Mouse (Mus musculus) adrenal gland, postnatal 25 days (tissue): ENCODE results near the gene Klhdc8b. TPM values are rescaled to one million over a fixed set of nuclear protein-coding genes. Genes with fewer than 3 reads are reported as not detected.

ENCODE experiments used
- DNase-seq: peaks from one replicate; pipeline ENCODE4 v3.0.0; 2021; ENCODE audit warnings: mixed read lengths
- total RNA-seq: library from RNA; stranded (reverse); gene quantifications from 2 replicates; pipeline ENCODE4 v1.2.3, GENCODE M21; 2021

Gene Klhdc8b
- total RNA-seq, 1 experiment from 2014 or later: 38.8 TPM

- no peak for DNase-seq
These were observed 9.7 kb downstream of the Klhdc8b start for GRCm38 (mm10) chr9:108451519-108452160.

GRCm38 (mm10) chr9:108451170-108451493, 10.2 kb downstream of the Klhdc8b start:
- no peak for DNase-seq

- DNase-seq: no peak
These were observed 10.8 kb downstream of the Klhdc8b start for GRCm38 (mm10) chr9:108450292-108451169.

- DNase-seq: peak; percentile 43
These were observed 11.5 kb downstream of the Klhdc8b start for GRCm38 (mm10) chr9:108449860-108450259.

- DNase-seq: no peak
These were observed 16.3 kb downstream of the Klhdc8b start for GRCm38 (mm10) chr9:108445125-108445524.

GRCm38 (mm10) chr9:108441236-108441919, 20.0 kb downstream of the Klhdc8b start:
- no peak for DNase-seq

- no peak for DNase-seq
These were observed 20.9 kb downstream of the Klhdc8b start for GRCm38 (mm10) chr9:108440485-108440884.

GRCm38 (mm10) chr9:108439176-108439575, 22.2 kb downstream of the Klhdc8b start:
- DNase-seq: no peak

- DNase-seq: no peak
These were observed 25.2 kb downstream of the Klhdc8b start, which contains the start of gene BC048562 for GRCm38 (mm10) chr9:108436182-108436581. Gene BC048562 (plus strand): TSS chr9:108436482.

- no peak for DNase-seq
These were observed 29.8 kb downstream of the Klhdc8b start for GRCm38 (mm10) chr9:108431431-108432067.

GRCm38 (mm10) chr9:108428384-108428783, 33.0 kb downstream of the Klhdc8b start, which contains the start of gene Ccdc36:
Gene Ccdc36 (minus strand): TSS chr9:108428484.
- no peak for DNase-seq

- DNase-seq: peak; percentile 39
These were observed 49.2 kb downstream of the Klhdc8b start for GRCm38 (mm10) chr9:108412221-108412620.

GRCm38 (mm10) chr9:108411381-108411942, 49.9 kb downstream of the Klhdc8b start:
- no peak for DNase-seq

GRCm38 (mm10) chr9:108409535-108409934, 51.8 kb downstream of the Klhdc8b start:
- DNase-seq: no peak

- DNase-seq: no peak
These were observed 56.9 kb downstream of the Klhdc8b start for GRCm38 (mm10) chr9:108404451-108404850.

- no peak for DNase-seq
These were observed 58.3 kb downstream of the Klhdc8b start for GRCm38 (mm10) chr9:108403081-108403480.

- peak; percentile 26 for DNase-seq
These were observed 60.0 kb downstream of the Klhdc8b start for GRCm38 (mm10) chr9:108401186-108401960.

- no peak for DNase-seq
These were observed 63.1 kb downstream of the Klhdc8b start for GRCm38 (mm10) chr9:108398324-108398723.
